Mouse (Mus musculus) ES-E14 (cell line): ENCODE data around the gene Agl.
A peak's percentile ranks its signal among the peaks of the same experiment; 100 is the strongest.

Experiments used
- CHD2 ChIP-seq: IDR thresholded peaks from 2 replicates; pipeline ENCODE4 v1.6.1; 2014; ENCODE audit warnings: mild to moderate bottlenecking, low read depth, low read length, inconsistent platforms
- HCFC1 ChIP-seq: IDR thresholded peaks from 2 replicates; pipeline ENCODE4 v1.6.1; 2012; ENCODE audit warnings: low read length, inconsistent platforms, borderline replicate concordance; ENCODE audit not compliant: insufficient read depth
- MAFK ChIP-seq: IDR thresholded peaks from 2 replicates; pipeline ENCODE4 v1.6.1; 2014; ENCODE audit warnings: mild to moderate bottlenecking, low read depth, low read length, inconsistent platforms; ENCODE audit not compliant: insufficient read depth
- ZC3H11A ChIP-seq: IDR thresholded peaks from 2 replicates; pipeline ENCODE4 v1.6.1; 2012; ENCODE audit warnings: low read depth, mild to moderate bottlenecking, inconsistent platforms, low read length, borderline replicate concordance
- ZNF384 ChIP-seq: IDR thresholded peaks from 2 replicates; pipeline ENCODE4 v1.6.1; 2012; ENCODE audit warnings: low read depth, low read length, inconsistent platforms

GRCm38 (mm10) chr3:116718951-116719350, 89.0 kb downstream of the Agl start:
- TF ChIP-seq HCFC1 = no peak
- TF ChIP-seq ZC3H11A = no peak
- TF ChIP-seq CHD2 = 0 out of 2 replicates have a peak, but pooled peaks have one; percentile 49
- no peak for TF ChIP-seq ZNF384
- no peak for TF ChIP-seq MAFK
